Mouse (Mus musculus) G1E (cell line): ENCODE data around the gene Oxsr1.

ENCODE experiments used
- CTCF ChIP-seq: IDR thresholded peaks from 2 replicates; pipeline ENCODE4 v1.5.1; 2012; ENCODE audit warnings: low read depth, low read length, inconsistent platforms, mixed read lengths
- GATA1 ChIP-seq: IDR thresholded peaks from 2 replicates; pipeline ENCODE4 v1.6.1; 2012; ENCODE audit warnings: borderline replicate concordance, low read length, inconsistent platforms, mixed read lengths
- GATA2 ChIP-seq: IDR thresholded peaks from 2 replicates; pipeline ENCODE4 v1.6.1; 2012; ENCODE audit warnings: low read depth, low read length, inconsistent platforms, borderline replicate concordance
- POLR2AphosphoS5 ChIP-seq: IDR thresholded peaks from 2 replicates; pipeline ENCODE4 v1.6.1; 2012; ENCODE audit warnings: low read depth, low read length, inconsistent platforms; ENCODE audit not compliant: insufficient replicate concordance
- TAL1 ChIP-seq: conservative IDR thresholded peaks from 2 replicates; pipeline ENCODE4 v1.6.1; 2012; ENCODE audit warnings: low read depth, low read length, inconsistent platforms, mixed read lengths

DNA sequence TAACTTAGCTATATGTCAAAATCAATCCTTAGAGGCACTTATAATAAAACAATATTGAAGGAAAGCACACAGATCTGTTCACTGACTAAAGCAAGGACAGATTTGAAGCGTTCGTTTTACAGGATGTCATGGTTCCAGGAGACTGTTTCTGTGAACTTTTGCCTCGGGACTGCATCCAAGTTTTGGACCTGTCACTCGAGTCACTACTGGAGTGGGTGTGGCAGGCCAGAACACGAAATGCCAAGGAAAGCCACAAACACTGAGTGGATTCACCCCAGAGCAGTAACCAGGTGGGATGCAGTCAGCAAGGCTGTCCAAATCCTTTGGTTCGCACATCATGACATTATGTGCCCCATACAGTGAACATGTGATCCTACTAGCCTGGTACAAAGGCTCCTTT lies 107.6 kb downstream of the Oxsr1 start:
- TF ChIP-seq CTCF: no peak
- no peak for TF ChIP-seq GATA1
- TF ChIP-seq TAL1: no peak
- TF ChIP-seq POLR2AphosphoS5: no peak
- no peak for TF ChIP-seq GATA2
